Mouse (Mus musculus) neutrophil, adult 5-6 weeks (primary cell): ENCODE measurements at regions not wholly inside any gene's neighbourhood (a gene's known extent, or its start where the extent isn't known, plus 50 kb on each side); places are given as distances from the start of the nearest gene placed in this dataset.

ENCODE experiments used
- ATAC-seq: fragments of 151-379, 151-347 bp; 2 replicates; pipeline ENCODE4 v1.8.0; 2017; ENCODE audit warnings: mild to moderate bottlenecking, moderate TSS enrichment; ENCODE audit not compliant: insufficient number of reproducible peaks, poor library complexity, low FRiP score, severe bottlenecking; ENCODE audit errors: extremely low read depth

DNA sequence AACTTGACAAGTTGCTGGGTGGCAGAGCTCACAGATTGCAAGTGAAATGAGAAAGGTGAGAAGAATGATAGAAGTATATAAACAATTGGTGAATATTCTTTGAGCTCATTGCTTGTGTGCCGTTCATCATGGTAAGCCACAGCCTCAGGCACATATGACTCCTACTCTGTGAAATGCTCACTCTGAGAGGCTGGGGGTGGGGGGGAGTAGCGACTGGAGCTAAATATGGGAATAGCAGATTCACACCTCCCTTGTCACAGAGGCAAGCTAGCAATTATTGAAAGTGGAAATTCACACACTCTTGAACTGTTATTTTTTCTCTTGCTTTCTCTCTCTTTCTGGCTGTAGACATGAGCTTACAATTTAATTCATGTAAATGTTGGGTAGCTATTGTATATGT is 481.0 kb upstream of the Lcorl start:
- ATAC-seq = no peak

DNA sequence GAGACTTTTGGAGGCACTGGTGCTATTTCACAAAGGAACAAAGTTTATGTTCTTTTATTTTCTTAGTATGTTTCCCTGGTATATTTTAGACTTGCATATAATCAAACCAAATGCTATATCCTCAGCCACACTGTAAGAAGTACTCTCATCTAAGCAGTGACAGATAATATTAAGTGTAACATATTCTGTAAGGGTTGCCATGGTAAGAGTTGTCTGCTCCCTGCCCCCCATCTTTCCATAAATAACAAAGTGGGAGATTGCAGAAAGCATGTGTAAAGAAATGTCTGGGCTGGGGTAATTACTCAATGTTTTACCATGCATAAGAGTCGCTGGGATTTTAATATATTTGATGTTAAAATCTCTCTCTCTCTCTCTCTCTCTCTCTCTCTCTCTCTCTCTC is 473.5 kb upstream of the Lcorl start:
- no peak for ATAC-seq
